Mouse (Mus musculus) neural tube, embryonic 14.5 days (tissue): Measurements from ENCODE around the gene Abcc1. TPM values are rescaled to one million over a fixed set of nuclear protein-coding genes. Genes with fewer than 3 reads are reported as not detected.
A peak's percentile ranks its signal among the peaks of the same experiment; 100 is the strongest.

Source experiments
- ATAC-seq: fragments of 200-750 bp; cut with Nextera tagmentation; 2 replicates; pipeline ENCODE4 v1.8.0; 2017; ENCODE audit warnings: low read depth, mild to moderate bottlenecking, moderate TSS enrichment, moderate library complexity
- H3K27ac ChIP-seq: fragments of 300-500 bp; sonication (generic); 2 replicates; pipeline ENCODE4 v1.5.1; 2014; ENCODE audit warnings: low read depth, mild to moderate bottlenecking, control low read depth, low read length, moderate library complexity, mixed read lengths
- H3K27me3 ChIP-seq: fragments of 300-500 bp; sonication (generic); 2 replicates; pipeline ENCODE4 v1.6.1; 2014; ENCODE audit warnings: low read length; ENCODE audit not compliant: control insufficient read depth, insufficient read depth
- H3K36me3 ChIP-seq: fragments of 300-500 bp; sonication (generic); 2 replicates; pipeline ENCODE4 v1.6.1; 2014; ENCODE audit warnings: low read length, mixed read lengths; ENCODE audit not compliant: control insufficient read depth, insufficient read depth
- H3K4me1 ChIP-seq: fragments of 300-500 bp; sonication (generic); 2 replicates; pipeline ENCODE4 v1.6.1; 2014; ENCODE audit warnings: low read length; ENCODE audit not compliant: control insufficient read depth, insufficient read depth
- H3K4me2 ChIP-seq: fragments of 300-500 bp; sonication (generic); 2 replicates; pipeline ENCODE4 v1.6.1; 2014; ENCODE audit warnings: mild to moderate bottlenecking, low read depth, low read length, control low read depth
- H3K4me3 ChIP-seq: fragments of 300-500 bp; sonication (generic); 2 replicates; pipeline ENCODE4 v1.5.1; 2014; ENCODE audit warnings: low read depth, low read length, control low read depth, mixed read lengths
- H3K9ac ChIP-seq: fragments of 300-500 bp; sonication (generic); replicated peaks from 2 replicates; pipeline ENCODE4 v1.6.1; 2014; ENCODE audit warnings: low read depth, mild to moderate bottlenecking, control low read depth, low read length, mixed read lengths
- H3K9me3 ChIP-seq: fragments of 300-500 bp; sonication (generic); 2 replicates; pipeline ENCODE4 v1.6.1; 2016; ENCODE audit warnings: low read length; ENCODE audit not compliant: control insufficient read depth
- WGBS: fragments of 180-500 bp; shearing (Covaris S2); extraction: QIAGEN DNeasy Blood & Tissue Kit; methylation state at CpG from one replicate; pipeline ENCODE4 v1.1.7; 2014; 5-methylcytosine and 5-hydroxymethylcytosine counted together
- polyA plus RNA-seq: library from polyadenylated mRNA; unstranded; fragments of >200 nt; fragmentation: Nextera tagmentation; extraction: Ambion mirVana; gene quantifications from 2 replicates; pipeline ENCODE4 v1.2.1, GENCODE M21; 2014

Gene Abcc1
- 9.9 and 10.6 TPM in 2 replicates for polyA plus RNA-seq

DNA sequence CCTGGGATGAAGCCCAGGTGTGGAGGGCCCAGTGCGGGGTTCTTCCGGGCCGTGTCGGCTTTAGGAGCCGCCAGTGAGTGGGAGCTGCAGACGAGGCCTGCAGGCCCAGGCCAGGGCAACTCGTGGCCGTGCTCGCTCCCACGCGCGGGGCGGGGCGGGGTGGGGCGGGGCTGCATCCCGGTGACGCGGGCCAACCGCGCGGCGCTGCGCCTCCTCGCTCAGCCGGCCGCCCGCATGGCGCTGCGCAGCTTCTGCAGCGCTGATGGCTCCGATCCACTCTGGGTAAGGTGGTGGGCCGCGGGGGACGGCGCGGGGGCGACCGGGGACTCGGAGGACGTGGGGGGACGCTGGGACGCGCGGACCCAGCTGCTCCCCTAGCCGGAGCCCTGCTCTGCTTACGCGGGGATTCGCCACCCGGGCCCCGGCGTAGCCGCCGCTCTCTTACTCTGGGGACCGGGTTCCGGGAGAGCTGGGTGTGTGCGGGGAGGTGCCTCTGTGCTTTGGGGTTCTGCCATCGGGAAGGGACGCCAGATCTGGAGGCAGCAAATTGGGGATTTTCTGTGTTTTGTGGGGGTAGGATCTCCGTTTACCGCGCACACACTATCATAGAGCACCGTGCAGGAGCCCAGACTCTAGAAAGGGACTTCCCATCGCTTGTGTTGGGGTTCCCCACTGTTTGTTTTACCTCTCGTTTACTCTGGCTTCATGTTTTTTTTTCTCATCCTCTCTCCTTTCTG is at the start of gene Abcc1:
Gene Abcc1, plus strand, starts transcription at position 197 of the 737 bp plus-strand sequence.
- H3K9ac ChIP-seq, result peak within 1 kb of the TSS; percentile 86
- WGBS, result under 1% methylated on average over 55 of the region's 64 CpGs
- H3K27ac ChIP-seq, result peak within 1 kb of the TSS; percentile 53
- no peaks in the 10 kb centered on the region for H3K36me3 ChIP-seq
- peaks cover 4% of the 10 kb centered on the region; the same call in 1 of the 2 replicates for H3K4me1 ChIP-seq
- H3K4me3 ChIP-seq, result peak within 1 kb of the TSS; percentile 86
- no peaks in the 10 kb centered on the region for H3K27me3 ChIP-seq
- peak; percentile 98 for ATAC-seq
- H3K4me2 ChIP-seq, result peak within 1 kb of the TSS; percentile 89
- H3K9me3 ChIP-seq, result no peaks in the 10 kb centered on the region

DNA sequence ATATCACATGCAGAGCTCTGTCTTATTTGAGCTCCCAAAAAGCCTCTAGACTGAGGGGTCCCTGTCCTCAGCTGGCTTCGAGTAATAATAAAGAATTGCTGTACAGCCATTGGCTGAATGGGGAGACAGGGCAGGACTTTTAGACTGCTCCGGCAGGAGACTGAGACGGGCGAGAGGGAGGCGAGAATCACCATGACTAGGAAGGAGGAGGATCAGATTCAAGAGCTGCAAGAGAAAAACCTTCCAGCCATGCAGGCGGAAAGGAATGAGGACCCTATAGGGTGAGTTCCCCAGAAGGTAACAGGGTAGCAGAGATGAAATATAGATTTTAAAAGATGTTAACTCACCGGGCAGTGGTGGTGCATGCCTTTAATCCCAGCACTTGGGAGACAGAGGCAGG is 48.4 kb upstream of the Abcc1 start:
- peaks cover 16% of the 10 kb centered on the region; the same call in 1 of the 2 replicates for H3K36me3 ChIP-seq

DNA sequence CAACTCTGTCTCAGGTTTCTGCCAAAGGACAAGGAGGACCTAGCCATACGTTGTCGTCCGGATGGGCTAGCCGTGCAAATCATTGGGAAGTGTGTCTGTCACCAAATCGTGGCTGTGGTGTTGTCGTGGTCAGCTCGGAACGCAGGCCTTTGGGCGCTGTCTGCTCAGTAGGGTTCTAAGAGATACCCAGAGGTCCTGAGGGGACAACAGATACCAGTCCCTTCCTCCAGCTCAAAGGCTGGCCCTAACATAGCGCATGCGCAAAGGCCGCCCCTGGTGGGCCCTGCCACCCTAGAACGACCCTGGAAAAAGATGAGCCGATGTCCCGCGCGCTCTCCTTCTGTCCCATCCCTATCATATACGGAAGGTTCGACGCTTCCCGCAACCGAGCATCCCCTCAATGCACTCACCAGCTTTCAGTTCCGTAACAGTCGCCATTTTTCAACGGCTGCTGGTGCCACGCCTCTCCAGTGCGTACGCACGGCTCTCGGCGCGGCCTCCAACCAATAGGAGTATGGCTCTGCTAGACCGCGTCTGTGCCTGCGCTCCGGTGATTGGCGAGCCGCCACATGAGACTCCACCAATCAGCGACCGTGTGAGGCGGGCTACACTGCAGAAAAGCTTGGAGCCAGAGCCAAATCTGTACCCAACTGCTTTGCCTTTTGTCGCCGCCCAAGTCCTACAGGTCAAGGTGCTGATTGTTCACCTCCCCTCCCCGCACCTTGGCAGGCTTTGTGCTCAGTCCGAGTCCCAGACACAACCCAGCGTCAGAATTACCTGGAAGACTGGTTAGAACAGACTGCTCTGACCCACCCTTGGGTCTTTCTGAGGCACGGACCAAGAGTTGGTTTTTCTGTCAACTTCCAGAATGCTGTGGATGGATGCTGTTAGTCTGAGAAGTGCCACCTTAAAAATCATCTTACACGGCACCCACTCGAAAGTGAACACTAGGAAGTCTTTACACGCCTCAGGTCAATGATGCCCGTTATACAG is 44.2 kb upstream of the Abcc1 start, which contains the start of gene Fopnl:
Gene Fopnl, minus strand, starts transcription at position 522 of the 993 bp plus-strand sequence.
- peak; percentile 100 for ATAC-seq
- peaks cover 13% of the 10 kb centered on the region for H3K4me1 ChIP-seq
- 4% methylated on average over 51 of the region's 51 CpGs for WGBS
- H3K9ac ChIP-seq, result peak within 1 kb of the TSS; percentile 75
- H3K9me3 ChIP-seq, result no peaks in the 10 kb centered on the region
- H3K27me3 ChIP-seq, result no peaks in the 10 kb centered on the region
- H3K4me3 ChIP-seq, result peak within 1 kb of the TSS; percentile 74
- H3K4me2 ChIP-seq, result peak within 1 kb of the TSS; percentile 57
- H3K36me3 ChIP-seq, result 0 out of 2 replicates have a peak, but pooled peaks cover 4% of the 10 kb centered on the region
- H3K27ac ChIP-seq, result peak within 1 kb of the TSS; percentile 89

More for the DNA sequence above, 48.4 kb upstream of the Abcc1 start:
- ATAC-seq, result no peak
- Histone ChIP-seq H3K9me3 (no peaks in the 10 kb centered on the region), H3K9ac (no peak overlapping the region), H3K27me3 (no peaks in the 10 kb centered on the region), H3K27ac (no peak overlapping the region), H3K4me1 (peaks cover 13% of the 10 kb centered on the region), H3K4me3 (no peak overlapping the region), H3K4me2 (no peak overlapping the region)
- WGBS, result 92% methylated on average over 7 of the region's 7 CpGs

DNA sequence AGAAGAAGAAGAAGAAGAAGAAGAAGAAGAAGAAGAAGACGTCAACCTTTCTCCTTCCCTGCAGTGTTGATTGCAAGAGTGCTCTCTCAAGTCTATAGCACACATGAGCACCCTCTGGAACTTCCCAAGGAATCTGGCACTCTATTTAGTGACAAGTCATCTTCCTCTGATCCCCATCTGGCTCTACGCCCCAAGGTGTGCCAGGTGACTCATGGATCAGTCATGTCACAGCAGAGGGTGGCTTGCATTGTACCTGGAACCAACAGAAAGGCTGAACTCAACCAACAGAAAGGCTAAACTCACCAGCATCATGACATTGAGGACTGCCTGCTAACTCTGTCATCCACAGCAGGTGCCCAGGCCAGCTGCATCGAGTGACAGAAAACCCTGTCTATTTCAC is 41.7 kb upstream of the Abcc1 start:
- H3K4me1 ChIP-seq, result peaks cover 13% of the 10 kb centered on the region
- no peak overlapping the region for H3K9ac ChIP-seq
- H3K9me3 ChIP-seq, result no peaks in the 10 kb centered on the region
- no peak overlapping the region for H3K27ac ChIP-seq
- no peaks in the 10 kb centered on the region for H3K36me3 ChIP-seq
- 89% methylated on average over 3 of the region's 3 CpGs for WGBS
- no peaks in the 10 kb centered on the region for H3K27me3 ChIP-seq
- no peak overlapping the region for H3K4me3 ChIP-seq
- no peak overlapping the region for H3K4me2 ChIP-seq
- ATAC-seq, result no peak

DNA sequence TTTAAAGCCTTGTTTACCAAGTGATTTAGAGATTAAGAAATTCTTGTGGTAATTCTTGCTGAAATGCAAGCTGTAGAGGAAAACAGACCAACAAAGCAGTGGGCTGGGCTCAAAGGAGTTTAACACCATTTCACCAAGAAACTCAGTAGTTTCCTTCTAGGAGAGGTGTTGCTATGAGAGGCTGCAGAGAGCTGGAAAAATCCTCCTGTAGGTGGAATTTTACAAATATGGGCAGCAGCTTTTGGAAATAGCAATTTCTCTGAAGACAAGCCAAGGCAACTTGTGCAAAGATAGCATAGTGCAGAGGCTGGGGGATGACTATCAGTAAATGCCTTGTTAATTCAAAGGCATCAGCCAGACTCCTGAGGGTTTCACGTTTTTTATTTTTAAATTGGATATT is 40.9 kb upstream of the Abcc1 start:
- Histone ChIP-seq H3K4me1 (peaks cover 12% of the 10 kb centered on the region), H3K9me3 (no peaks in the 10 kb centered on the region), H3K36me3 (no peaks in the 10 kb centered on the region), H3K9ac (no peak overlapping the region), H3K4me3 (no peak overlapping the region), H3K27ac (no peak overlapping the region), H3K4me2 (no peak overlapping the region), H3K27me3 (no peaks in the 10 kb centered on the region)
- ATAC-seq, result no peak
- WGBS, result 48% methylated on average over 1 of the region's 1 CpGs

DNA sequence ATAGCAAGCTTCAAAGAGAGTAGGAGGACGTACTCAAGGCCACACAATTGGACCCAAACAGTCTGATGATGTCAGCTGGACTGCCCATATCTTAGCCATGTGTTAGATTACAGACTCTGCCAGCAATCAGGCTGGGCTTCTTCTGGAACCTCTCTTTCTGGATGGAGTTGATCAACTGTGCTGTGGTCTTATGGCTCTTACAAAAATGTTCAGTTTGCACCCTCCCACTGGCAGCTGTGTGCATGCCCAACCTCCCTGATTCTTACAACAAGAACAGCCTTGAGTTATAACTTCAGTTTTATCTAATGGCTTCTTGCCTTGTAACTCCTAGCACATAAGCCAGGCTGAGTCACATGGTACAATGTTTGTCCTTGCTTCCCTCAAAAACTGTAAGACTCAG is 33.2 kb upstream of the Abcc1 start:
- Histone ChIP-seq H3K27ac (no peak overlapping the region), H3K9me3 (no peaks in the 10 kb centered on the region), H3K36me3 (no peaks in the 10 kb centered on the region)

DNA sequence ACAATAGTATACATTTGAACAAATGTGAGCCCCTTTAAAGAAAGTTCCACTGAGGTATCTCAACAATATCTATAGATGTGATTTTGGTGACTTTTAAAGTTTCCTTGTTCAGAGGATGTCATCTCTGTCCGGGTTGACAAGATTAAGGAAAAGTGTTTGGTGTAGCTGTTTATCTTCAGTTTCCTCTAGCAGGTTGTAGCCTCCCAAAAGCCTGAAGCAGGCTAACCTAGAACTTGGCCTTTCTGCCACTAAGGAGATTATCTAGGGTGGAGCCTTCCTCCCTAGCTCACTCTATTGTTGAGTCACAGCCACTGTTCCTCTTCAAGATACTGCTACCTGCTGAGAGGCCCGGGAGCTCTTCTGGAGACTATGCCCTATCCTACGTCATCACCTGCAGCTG is 16.4 kb upstream of the Abcc1 start:
- H3K36me3 ChIP-seq, result no peaks in the 10 kb centered on the region
- H3K27ac ChIP-seq, result no peak overlapping the region
- no peaks in the 10 kb centered on the region for H3K9me3 ChIP-seq
- ATAC-seq, result no peak
- H3K9ac ChIP-seq, result no peak overlapping the region
- 72% methylated on average over 3 of the region's 3 CpGs for WGBS
- H3K4me2 ChIP-seq, result no peak overlapping the region
- H3K27me3 ChIP-seq, result no peaks in the 10 kb centered on the region
- no peak overlapping the region for H3K4me3 ChIP-seq
- no peaks in the 10 kb centered on the region for H3K4me1 ChIP-seq

More for the DNA sequence above, 33.2 kb upstream of the Abcc1 start:
- Histone ChIP-seq H3K9ac (no peak overlapping the region), H3K27me3 (no peaks in the 10 kb centered on the region), H3K4me3 (no peak overlapping the region), H3K4me2 (no peak overlapping the region), H3K4me1 (no peaks in the 10 kb centered on the region)
- WGBS, result 71% methylated on average over 1 of the region's 1 CpGs
- no peak for ATAC-seq

DNA sequence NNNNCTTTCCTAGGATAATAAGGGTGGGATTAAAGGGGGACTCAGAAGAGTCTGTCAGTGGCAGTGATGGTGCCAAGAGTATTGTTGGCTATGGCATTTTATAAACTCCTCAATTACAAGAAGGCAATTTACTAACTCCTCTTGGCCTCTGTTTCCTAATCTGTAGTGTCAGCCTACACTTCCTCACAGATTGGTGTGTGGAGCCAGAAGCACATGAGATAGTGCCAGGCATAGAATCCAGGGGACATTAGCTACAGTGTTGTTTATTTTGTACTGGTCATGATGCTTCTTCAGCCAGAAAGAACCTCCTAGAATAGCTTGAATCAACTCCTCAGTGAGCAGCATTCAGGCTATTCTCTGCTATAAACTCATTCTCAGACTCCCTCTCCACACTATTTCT is 9.8 kb upstream of the Abcc1 start:
- Histone ChIP-seq H3K4me3 (no peak overlapping the region), H3K9me3 (no peaks in the 10 kb centered on the region), H3K27me3 (no peaks in the 10 kb centered on the region), H3K4me2 (no peak overlapping the region), H3K9ac (no peak overlapping the region), H3K27ac (no peak overlapping the region), H3K4me1 (no peaks in the 10 kb centered on the region), H3K36me3 (no peaks in the 10 kb centered on the region)
- no peak for ATAC-seq

DNA sequence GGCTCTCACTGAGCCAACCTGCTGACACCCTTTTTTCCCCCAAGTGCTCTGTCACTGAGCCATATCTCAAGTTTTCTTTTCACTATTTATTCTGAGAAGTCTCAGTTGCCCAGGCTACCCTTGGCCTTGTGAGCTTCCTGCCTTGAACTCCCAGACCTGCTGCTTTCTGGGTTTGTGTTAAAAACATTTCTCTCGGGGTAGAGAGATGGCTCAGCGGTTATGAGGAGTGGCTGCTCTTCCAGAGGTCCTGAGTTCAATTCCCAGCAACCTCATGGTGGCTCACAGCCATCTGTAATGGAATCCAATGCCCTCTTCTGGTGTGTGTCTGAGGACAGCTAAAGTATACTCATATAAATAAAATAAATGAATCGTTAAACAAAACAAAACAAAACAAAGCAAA is 9.1 kb upstream of the Abcc1 start:
- H3K27me3 ChIP-seq, result no peaks in the 10 kb centered on the region
- no peaks in the 10 kb centered on the region for H3K9me3 ChIP-seq
- no peak overlapping the region for H3K4me3 ChIP-seq
- no peak overlapping the region for H3K4me2 ChIP-seq
- H3K9ac ChIP-seq, result no peak overlapping the region
- H3K36me3 ChIP-seq, result no peaks in the 10 kb centered on the region
- ATAC-seq, result no peak
- 87% methylated on average over 3 of the region's 3 CpGs for WGBS
- no peaks in the 10 kb centered on the region for H3K4me1 ChIP-seq
- no peak overlapping the region for H3K27ac ChIP-seq
